Mouse (Mus musculus) gastrocnemius, adult 2 months (tissue): Measurements from ENCODE around the gene Apobr. TPM values are rescaled to one million over a fixed set of nuclear protein-coding genes. Genes with fewer than 3 reads are reported as not detected.

ENCODE experiments used
- DNase-seq: peaks from one replicate; pipeline ENCODE4 v3.0.0; 2022
- H3K27ac ChIP-seq: fragments of 200-600 bp; 2 replicates; pipeline ENCODE4 v1.8.1; 2022; ENCODE audit warnings: mild to moderate bottlenecking
- H3K4me3 ChIP-seq: fragments of 200-600 bp; 2 replicates; pipeline ENCODE4 v1.8.1; 2022; ENCODE audit warnings: mild to moderate bottlenecking, moderate library complexity
- CTCF ChIP-seq: fragments of 200-600 bp; IDR thresholded peaks from 2 replicates; pipeline ENCODE4 v1.8.1; 2022; ENCODE audit warnings: antibody characterized with exemption, mild to moderate bottlenecking, moderate library complexity
- intact Hi-C: fragments of 180-260 bp; cut with DNase I; formaldehyde crosslinking; loops from one replicate; pipeline ENCODE4 v1.15.1; 2025
- total RNA-seq, 2 experiments: library from RNA; stranded (reverse); gene quantifications; 2 replicates each; pipeline ENCODE4 v1.2.3; 2021

The Apobr gene
- total RNA-seq, 2 experiments from 2014 or later: 0.38 to 0.78 TPM

GRCm38 (mm10) chr7:126581661-126582060 lies 3.1 kb upstream of the Apobr start:
- DNase-seq: no peak
- no peak overlapping the region for H3K27ac ChIP-seq
- intact Hi-C loops: loop anchor here (5.0 kb wide), 1 partner anchor 94 kb away; the partner anchor contains the start of gene Tufm
- no peak overlapping the region for H3K4me3 ChIP-seq
- TF ChIP-seq CTCF: no peak

DNA sequence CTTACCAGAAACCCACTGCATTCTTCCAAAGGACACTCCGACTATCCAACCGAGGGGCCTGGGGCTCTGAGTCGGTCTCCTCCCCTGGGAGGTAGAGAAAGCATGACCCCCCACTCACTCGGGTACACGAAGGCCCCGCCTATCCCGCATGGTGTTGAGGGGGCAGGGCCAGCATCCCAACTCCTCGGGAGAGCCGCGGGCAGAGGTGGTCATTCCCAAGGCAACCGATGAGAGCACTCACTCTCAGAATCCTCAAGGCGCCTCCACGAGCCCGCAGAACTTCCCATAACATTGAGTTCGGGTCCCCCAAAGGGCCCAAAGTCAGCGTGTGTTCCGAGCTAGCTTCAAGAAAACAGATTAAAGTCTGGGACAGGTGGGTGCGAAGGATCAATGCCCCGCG lies 2.0 kb upstream of the Apobr start:
- DNase-seq: peak; percentile 44
- intact Hi-C loops: loop anchor here (5.0 kb wide), 1 partner anchor 95 kb away; the partner anchor contains the start of gene Tufm
- H3K4me3 ChIP-seq: peak overlapping the region; percentile 86
- peak overlapping the region; percentile 97 for H3K27ac ChIP-seq
- TF ChIP-seq CTCF: no peak

DNA sequence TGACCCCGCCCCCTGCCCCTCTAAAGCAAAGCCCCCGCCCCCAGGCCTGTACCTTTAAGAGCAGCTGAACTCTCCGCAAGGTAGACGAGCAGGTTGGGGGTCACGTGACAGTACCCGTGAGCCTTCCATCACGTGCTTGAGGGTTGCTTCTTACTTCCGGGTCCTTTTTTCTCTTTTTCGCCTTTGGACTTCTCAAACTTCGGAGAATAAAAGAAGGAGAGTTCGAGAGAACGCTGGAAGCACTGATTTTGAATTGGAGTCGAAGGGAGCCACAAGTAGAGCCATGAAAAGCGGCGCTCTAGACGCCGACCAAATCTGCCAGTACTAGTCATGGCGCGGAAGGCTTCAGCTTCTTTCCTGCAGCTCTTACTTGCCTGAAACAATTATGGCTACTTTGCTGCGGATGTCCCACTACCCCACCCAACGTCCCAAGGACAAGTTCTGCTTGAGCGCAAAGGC lies 1.5 kb upstream of the Apobr start:
- Histone ChIP-seq H3K27ac (peak overlapping the region; percentile 97), H3K4me3 (peak overlapping the region; percentile 86)
- TF ChIP-seq CTCF: no peak
- intact Hi-C loops: loop anchor here (5.0 kb wide), 1 partner anchor 96 kb away; the partner anchor contains the start of gene Tufm
- DNase-seq: peak; percentile 93

- no peak for DNase-seq
- peak overlapping the region; percentile 97 for H3K27ac ChIP-seq
- no peak for TF ChIP-seq CTCF
- H3K4me3 ChIP-seq: peak overlapping the region; percentile 86
- intact Hi-C loops: loop anchor here (5.0 kb wide), 1 partner anchor 96 kb away; the partner anchor contains the start of gene Tufm
These were observed 981 bp upstream of the Apobr start for GRCm38 (mm10) chr7:126583761-126584160.

DNA sequence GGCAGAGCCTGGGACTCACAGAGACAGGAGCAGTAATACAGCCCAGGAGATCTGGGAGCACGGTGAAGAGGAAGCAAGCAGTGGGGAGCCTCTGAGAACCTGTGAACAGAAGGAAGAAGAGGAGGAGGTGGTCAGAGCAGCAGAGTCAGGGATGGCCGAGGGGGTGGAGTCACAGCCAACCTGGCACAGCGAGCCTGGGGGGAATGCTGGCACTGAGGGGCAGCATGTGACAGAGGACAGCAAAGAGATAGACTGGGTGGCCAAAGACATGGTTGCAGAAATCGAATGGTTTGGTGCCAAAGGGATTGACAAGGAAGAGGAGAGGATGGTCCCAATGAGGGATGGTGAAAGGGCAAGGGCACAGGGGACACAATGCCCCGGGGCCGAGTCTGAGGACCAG lies 975 bp downstream of the Apobr start, which contains the start of gene Cln3:
TSS of gene Cln3 (minus strand) at position 101 of the 400 bp plus-strand sequence.
- Histone ChIP-seq H3K4me3 (0 out of 2 replicates have a peak within 1 kb of the TSS, but pooled peaks have one; percentile 9), H3K27ac (peak within 1 kb of the TSS; percentile 56)
- TF ChIP-seq CTCF: no peak
- DNase-seq: no peak
- intact Hi-C loops: loop anchor here (2.0 kb wide), 1 partner anchor 51 kb away; no protein-coding TSS in a partner anchor

GRCm38 (mm10) chr7:126586839-126587238 lies 2.1 kb downstream of the Apobr start:
- no peak overlapping the region for H3K4me3 ChIP-seq
- intact Hi-C loops: loop anchor here (2.0 kb wide), 1 partner anchor 50 kb away; no protein-coding TSS in a partner anchor
- TF ChIP-seq CTCF: no peak
- peak; percentile 66 for DNase-seq
- peak overlapping the region; percentile 56 for H3K27ac ChIP-seq

DNA sequence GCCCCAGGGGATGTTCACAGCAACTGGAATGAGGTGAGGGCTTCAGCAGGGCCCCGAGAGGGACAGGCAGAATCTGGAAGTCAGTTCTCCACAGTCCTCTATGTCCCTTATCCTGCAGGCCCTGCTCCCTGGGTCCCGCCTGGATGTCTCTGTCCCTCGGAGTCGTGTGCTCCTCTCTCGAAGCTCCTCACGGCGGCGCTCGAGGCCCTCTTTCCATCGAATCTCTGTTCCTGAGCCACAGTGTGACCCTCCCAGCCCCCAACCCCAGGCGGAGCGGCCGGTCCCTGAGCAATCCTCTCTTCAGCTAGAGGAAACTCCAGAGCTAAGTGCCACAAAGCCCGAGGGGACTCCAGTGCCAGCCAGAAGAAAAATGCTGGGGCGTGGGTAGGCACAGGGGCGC lies 3.0 kb downstream of the Apobr start:
- TF ChIP-seq CTCF: peak; percentile 60
- intact Hi-C loops: loop anchor here (2.0 kb wide), 1 partner anchor 49 kb away; no protein-coding TSS in a partner anchor
- peak overlapping the region; percentile 58 for H3K27ac ChIP-seq
- peak; percentile 73 for DNase-seq
- peak overlapping the region; percentile 52 for H3K4me3 ChIP-seq

- TF ChIP-seq CTCF: no peak
- no peak within 1 kb of the TSS for H3K4me3 ChIP-seq
- intact Hi-C loops: no loop called here
- DNase-seq: no peak
- H3K27ac ChIP-seq: no peak within 1 kb of the TSS
These were observed 10.3 kb downstream of the Apobr start, which contains the start of gene Il27 for GRCm38 (mm10) chr7:126594862-126595561. TSS of gene Il27 (minus strand) at chr7:126594941.

GRCm38 (mm10) chr7:126595890-126596289 lies 11.1 kb downstream of the Apobr start:
- H3K4me3 ChIP-seq: no peak overlapping the region
- no peak overlapping the region for H3K27ac ChIP-seq
- TF ChIP-seq CTCF: no peak
- no peak for DNase-seq
- intact Hi-C loops: no loop called here

GRCm38 (mm10) chr7:126596414-126596813 lies 11.7 kb downstream of the Apobr start:
- TF ChIP-seq CTCF: no peak

GRCm38 (mm10) chr7:126598919-126599318 lies 14.2 kb downstream of the Apobr start:
- intact Hi-C loops: no loop called here
- H3K27ac ChIP-seq: peak overlapping the region; percentile 61
- no peak for DNase-seq
- TF ChIP-seq CTCF: no peak
- no peak overlapping the region for H3K4me3 ChIP-seq

More at GRCm38 (mm10) chr7:126596414-126596813, 11.7 kb downstream of the Apobr start:
- intact Hi-C loops: no loop called here
- Histone ChIP-seq H3K27ac (no peak overlapping the region), H3K4me3 (no peak overlapping the region)
- no peak for DNase-seq

GRCm38 (mm10) chr7:126601896-126602295 lies 17.2 kb downstream of the Apobr start:
- H3K27ac ChIP-seq: no peak overlapping the region
- no peak for DNase-seq
- no peak for TF ChIP-seq CTCF
- intact Hi-C loops: no loop called here
- no peak overlapping the region for H3K4me3 ChIP-seq

- DNase-seq: no peak
- intact Hi-C loops: no loop called here
- H3K4me3 ChIP-seq: no peak overlapping the region
- no peak overlapping the region for H3K27ac ChIP-seq
- no peak for TF ChIP-seq CTCF
These were observed 17.9 kb downstream of the Apobr start for GRCm38 (mm10) chr7:126602650-126603049.
